Mouse (Mus musculus) midbrain, postnatal 0 days (tissue): Measurements from ENCODE around the gene 4930524B15Rik. TPM values are rescaled to one million over a fixed set of nuclear protein-coding genes. Genes with fewer than 3 reads are reported as not detected.

Experiments
- ATAC-seq: fragments of 200-750 bp; cut with Nextera tagmentation; 2 replicates; pipeline ENCODE4 v1.8.0; 2017; ENCODE audit warnings: moderate number of reproducible peaks, mild to moderate bottlenecking, moderate TSS enrichment, moderate library complexity; ENCODE audit not compliant: low FRiP score
- DNase-seq: peaks from one replicate; pipeline ENCODE4 v3.0.0-alpha.2; 2015; ENCODE audit warnings: low spot score
- H3K27ac ChIP-seq: fragments of 300-500 bp; sonication (generic); 2 replicates; pipeline ENCODE4 v1.5.1; 2014; ENCODE audit warnings: low read depth, mild to moderate bottlenecking, low read length, mixed read lengths
- H3K27me3 ChIP-seq: fragments of 300-500 bp; sonication (generic); 2 replicates; pipeline ENCODE4 v1.6.1; 2014; ENCODE audit warnings: low read length, control low read depth, mixed read lengths; ENCODE audit not compliant: insufficient read depth
- H3K36me3 ChIP-seq: fragments of 300-500 bp; sonication (generic); 2 replicates; pipeline ENCODE4 v1.6.1; 2014; ENCODE audit warnings: low read length, control low read depth, mixed read lengths; ENCODE audit not compliant: insufficient read depth
- H3K4me1 ChIP-seq: fragments of 300-500 bp; sonication (generic); 2 replicates; pipeline ENCODE4 v1.6.1; 2014; ENCODE audit warnings: mild to moderate bottlenecking, control low read depth, antibody characterized with exemption, low read length, mixed read lengths; ENCODE audit not compliant: insufficient read depth
- H3K4me2 ChIP-seq: fragments of 300-500 bp; sonication (generic); 2 replicates; pipeline ENCODE4 v1.6.1; 2014; ENCODE audit warnings: low read depth, mild to moderate bottlenecking, low read length, mixed read lengths; ENCODE audit not compliant: poor library complexity, severe bottlenecking
- H3K4me3 ChIP-seq: fragments of 300-500 bp; sonication (generic); 2 replicates; pipeline ENCODE4 v1.5.1; 2014; ENCODE audit warnings: low read depth, mild to moderate bottlenecking, low read length, moderate library complexity
- H3K9ac ChIP-seq: fragments of 300-500 bp; sonication (generic); replicated peaks from 2 replicates; pipeline ENCODE4 v1.6.1; 2014; ENCODE audit warnings: mild to moderate bottlenecking, low read length, moderate library complexity, mixed read lengths; ENCODE audit not compliant: poor library complexity, severe bottlenecking
- H3K9me3 ChIP-seq: fragments of 300-500 bp; sonication (generic); 2 replicates; pipeline ENCODE4 v1.6.1; 2016; ENCODE audit warnings: low read length, control low read depth
- CTCF ChIP-seq: IDR thresholded peaks from 2 replicates; pipeline ENCODE4 v1.5.1; 2016; ENCODE audit warnings: antibody characterized with exemption, mild to moderate bottlenecking
- WGBS: fragments of 180-500 bp; shearing (Covaris S2); extraction: QIAGEN DNeasy Blood & Tissue Kit; methylation state at CpG from one replicate; pipeline ENCODE4 v1.1.7; 2014; 5-methylcytosine and 5-hydroxymethylcytosine counted together
- polyA plus RNA-seq: library from polyadenylated mRNA; unstranded; fragments of >200 nt; fragmentation: Nextera tagmentation; extraction: Ambion mirVana; gene quantifications from 2 replicates; pipeline ENCODE4 v1.2.1, GENCODE M21; 2015
- total RNA-seq: library from RNA; depleted of rRNA; stranded (reverse); fragments of >200 nt; gene quantifications from 2 replicates; pipeline ENCODE4 v1.2.3, GENCODE M21; 2014

4930524B15Rik gene
- total and polyA plus RNA-seq, 2 experiments from 2014 or later, result 0.47 TPM; not detected in 1

- WGBS, result 6% methylated on average over 13 of the region's 13 CpGs
- ATAC-seq (peak; percentile 21; the same call in 1 of the 2 replicates), DNase-seq (peak; percentile 71)
- Histone ChIP-seq H3K36me3 (peaks cover 13% of the 10 kb centered on the region), H3K4me2 (no peak overlapping the region), H3K4me1 (peaks cover 30% of the 10 kb centered on the region), H3K27me3 (no peaks in the 10 kb centered on the region), H3K4me3 (no peak overlapping the region), H3K9me3 (no peaks in the 10 kb centered on the region), H3K27ac (peak overlapping the region; percentile 68), H3K9ac (peak overlapping the region; percentile 29; the same call in 1 of the 2 replicates)
- TF ChIP-seq CTCF, result no peak
These were observed 44.7 kb downstream of the 4930524B15Rik start for GRCm38 (mm10) chr11:32009961-32010662.

GRCm38 (mm10) chr11:32010663-32010970 is 45.2 kb downstream of the 4930524B15Rik start:
- H3K9ac ChIP-seq, result no peak overlapping the region
- DNase-seq (no peak), ATAC-seq (no peak)
- H3K9me3 ChIP-seq, result no peaks in the 10 kb centered on the region
- no peaks in the 10 kb centered on the region for H3K27me3 ChIP-seq
- peaks cover 33% of the 10 kb centered on the region for H3K4me1 ChIP-seq
- peaks cover 11% of the 10 kb centered on the region for H3K36me3 ChIP-seq
- TF ChIP-seq CTCF, result no peak
- H3K4me3 ChIP-seq, result no peak overlapping the region
- 38% methylated on average over 5 of the region's 5 CpGs for WGBS
- H3K4me2 ChIP-seq, result no peak overlapping the region
- H3K27ac ChIP-seq, result peak overlapping the region; percentile 68

- H3K9ac ChIP-seq, result no peak overlapping the region
- no peak overlapping the region for H3K4me3 ChIP-seq
- 63% methylated on average over 9 of the region's 9 CpGs for WGBS
- ATAC-seq (no peak), DNase-seq (no peak)
- no peak overlapping the region for H3K4me2 ChIP-seq
- peaks cover 34% of the 10 kb centered on the region for H3K4me1 ChIP-seq
- H3K27me3 ChIP-seq, result no peaks in the 10 kb centered on the region
- TF ChIP-seq CTCF, result no peak
- H3K27ac ChIP-seq, result peak overlapping the region; percentile 48
- H3K9me3 ChIP-seq, result no peaks in the 10 kb centered on the region
- peaks cover 4% of the 10 kb centered on the region; the same call in 1 of the 2 replicates for H3K36me3 ChIP-seq
These were observed 46.6 kb downstream of the 4930524B15Rik start for GRCm38 (mm10) chr11:32011867-32012603.

- H3K27me3 ChIP-seq, result no peaks in the 10 kb centered on the region
- H3K4me1 ChIP-seq, result peaks cover 32% of the 10 kb centered on the region
- H3K9ac ChIP-seq, result no peak overlapping the region
- H3K4me2 ChIP-seq, result no peak overlapping the region
- H3K27ac ChIP-seq, result no peak overlapping the region; the same call in 1 of the 2 replicates
- ATAC-seq, result no peak
- TF ChIP-seq CTCF, result no peak
- DNase-seq, result no peak
- H3K9me3 ChIP-seq, result no peaks in the 10 kb centered on the region
- 80% methylated on average over 4 of the region's 4 CpGs for WGBS
- H3K4me3 ChIP-seq, result no peak overlapping the region
- H3K36me3 ChIP-seq, result peaks cover 5% of the 10 kb centered on the region; the same call in 1 of the 2 replicates
These were observed 47.6 kb downstream of the 4930524B15Rik start for GRCm38 (mm10) chr11:32013014-32013427.

GRCm38 (mm10) chr11:32013561-32013960 is 48.2 kb downstream of the 4930524B15Rik start:
- DNase-seq, result no peak
- H3K9me3 ChIP-seq, result no peaks in the 10 kb centered on the region
- peaks cover 34% of the 10 kb centered on the region for H3K4me1 ChIP-seq
- H3K9ac ChIP-seq, result no peak overlapping the region
- WGBS, result 100% methylated on average over 1 of the region's 1 CpGs
- no peak overlapping the region for H3K4me3 ChIP-seq
- H3K36me3 ChIP-seq, result peaks cover 10% of the 10 kb centered on the region
- no peaks in the 10 kb centered on the region for H3K27me3 ChIP-seq
- no peak for ATAC-seq
- no peak overlapping the region; the same call in 1 of the 2 replicates for H3K27ac ChIP-seq
- TF ChIP-seq CTCF, result no peak
- H3K4me2 ChIP-seq, result no peak overlapping the region

GRCm38 (mm10) chr11:32018201-32018600 is 52.8 kb downstream of the 4930524B15Rik start:
- Histone ChIP-seq H3K9ac (no peak overlapping the region), H3K4me2 (no peak overlapping the region), H3K27me3 (no peaks in the 10 kb centered on the region), H3K9me3 (no peaks in the 10 kb centered on the region), H3K27ac (peak overlapping the region; percentile 47; the same call in 1 of the 2 replicates), H3K4me1 (peaks cover 24% of the 10 kb centered on the region), H3K4me3 (no peak overlapping the region), H3K36me3 (peaks cover 24% of the 10 kb centered on the region)
- no peak for TF ChIP-seq CTCF
- ATAC-seq (no peak), DNase-seq (no peak)
- WGBS, result 47% methylated on average over 4 of the region's 4 CpGs
